Mouse (Mus musculus): ENCODE results near the gene Sc5d. TPM values are rescaled to one million over a fixed set of nuclear protein-coding genes. Genes with fewer than 3 reads are reported as not detected.

The Sc5d gene
- polyA plus RNA-seq, 1 experiment from 2014 or later, result 45.5 TPM

- Histone ChIP-seq H3K4me2 (no peak overlapping the region), H3K27ac (ENCODE audit: low read depth, low read length) (no peak overlapping the region), H3K4me1 (ENCODE audit: control insufficient read depth, insufficient read depth, low read length) (no peaks in the 10 kb centered on the region), H3K4me3 (ENCODE audit: low read depth, low read length) (no peak overlapping the region), H3K9me3 (replicated peaks; ENCODE audit: control insufficient read depth, low read length) (no peaks in the 10 kb centered on the region), H3K27me3 (ENCODE audit: control insufficient read depth, insufficient read depth, low read length) (no peaks in the 10 kb centered on the region), H3K9ac (ENCODE audit: low read depth, low read length) (no peak overlapping the region), H3K36me3 (ENCODE audit: control insufficient read depth, insufficient read depth, low read length) (no peaks in the 10 kb centered on the region)
- 77% methylated on average over 3 of the region's 3 CpGs for WGBS (ENCODE audit: insufficient replicate concordance)
- ATAC-seq (replicated peaks; ENCODE audit: insufficient number of reproducible peaks, low FRiP score, low TSS enrichment), result no peak
These were observed 6.6 kb upstream of the Sc5d start for GRCm38 (mm10) chr9:42270617-42271016.

DNA sequence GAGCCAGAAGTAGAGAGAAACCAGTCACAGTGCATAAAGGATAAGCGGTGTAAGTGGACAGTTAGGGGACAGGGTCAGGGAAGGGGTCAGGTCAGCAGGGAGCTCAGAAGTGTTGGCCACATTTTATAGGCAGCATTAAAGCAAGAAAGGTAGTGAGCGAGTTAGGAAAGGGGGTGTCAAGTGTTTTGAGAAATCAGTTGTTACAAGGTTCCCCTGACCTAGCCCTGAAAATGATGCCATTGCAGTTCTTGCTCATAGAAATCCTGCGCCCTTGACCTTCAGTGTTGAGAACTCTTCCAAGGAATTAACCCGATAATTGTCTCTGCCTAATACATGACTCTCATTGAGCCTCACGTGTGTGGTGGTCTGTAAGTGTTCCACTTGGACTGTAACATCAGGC is 6.0 kb upstream of the Sc5d start:
- no peak overlapping the region for H3K9ac ChIP-seq (ENCODE audit: low read depth, low read length)
- no peak overlapping the region for H3K4me2 ChIP-seq
- no peaks in the 10 kb centered on the region for H3K9me3 ChIP-seq (replicated peaks; ENCODE audit: control insufficient read depth, low read length)
- no peaks in the 10 kb centered on the region for H3K36me3 ChIP-seq (ENCODE audit: control insufficient read depth, insufficient read depth, low read length)
- H3K27me3 ChIP-seq (ENCODE audit: control insufficient read depth, insufficient read depth, low read length), result no peaks in the 10 kb centered on the region
- ATAC-seq (replicated peaks; ENCODE audit: insufficient number of reproducible peaks, low FRiP score, low TSS enrichment), result no peak
- no peak overlapping the region for H3K27ac ChIP-seq (ENCODE audit: low read depth, low read length)
- WGBS (ENCODE audit: insufficient replicate concordance), result 78% methylated on average over 5 of the region's 5 CpGs
- no peak overlapping the region for H3K4me3 ChIP-seq (ENCODE audit: low read depth, low read length)
- H3K4me1 ChIP-seq (ENCODE audit: control insufficient read depth, insufficient read depth, low read length), result no peaks in the 10 kb centered on the region

DNA sequence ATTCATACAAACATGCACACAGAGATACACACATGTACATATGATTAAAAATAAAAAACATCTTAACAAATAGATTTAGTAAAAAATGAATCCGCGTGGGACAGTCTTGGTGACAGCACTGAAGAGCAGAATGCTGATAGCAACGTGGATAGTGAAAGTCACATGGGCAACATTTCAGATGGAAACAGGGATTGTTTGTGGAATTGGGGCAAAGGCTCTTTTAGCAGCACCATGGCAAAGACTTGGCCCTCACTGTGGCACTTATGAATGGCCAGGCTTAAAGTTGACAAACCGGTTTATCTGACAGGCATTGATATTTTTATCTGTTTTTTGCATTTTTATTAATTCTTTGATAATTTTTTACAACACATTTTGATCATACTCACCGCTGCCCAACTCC is 4.3 kb upstream of the Sc5d start:
- no peak for ATAC-seq (replicated peaks; ENCODE audit: insufficient number of reproducible peaks, low FRiP score, low TSS enrichment)
- WGBS (ENCODE audit: insufficient replicate concordance), result 76% methylated on average over 5 of the region's 5 CpGs
- Histone ChIP-seq H3K9ac (ENCODE audit: low read depth, low read length) (no peak overlapping the region), H3K9me3 (replicated peaks; ENCODE audit: control insufficient read depth, low read length) (no peaks in the 10 kb centered on the region), H3K4me2 (no peak overlapping the region), H3K27ac (ENCODE audit: low read depth, low read length) (no peak overlapping the region), H3K4me3 (ENCODE audit: low read depth, low read length) (no peak overlapping the region), H3K36me3 (ENCODE audit: control insufficient read depth, insufficient read depth, low read length) (no peaks in the 10 kb centered on the region), H3K4me1 (ENCODE audit: control insufficient read depth, insufficient read depth, low read length) (peaks cover under 1% of the 10 kb centered on the region; the same call in 1 of the 2 replicates), H3K27me3 (ENCODE audit: control insufficient read depth, insufficient read depth, low read length) (no peaks in the 10 kb centered on the region)

DNA sequence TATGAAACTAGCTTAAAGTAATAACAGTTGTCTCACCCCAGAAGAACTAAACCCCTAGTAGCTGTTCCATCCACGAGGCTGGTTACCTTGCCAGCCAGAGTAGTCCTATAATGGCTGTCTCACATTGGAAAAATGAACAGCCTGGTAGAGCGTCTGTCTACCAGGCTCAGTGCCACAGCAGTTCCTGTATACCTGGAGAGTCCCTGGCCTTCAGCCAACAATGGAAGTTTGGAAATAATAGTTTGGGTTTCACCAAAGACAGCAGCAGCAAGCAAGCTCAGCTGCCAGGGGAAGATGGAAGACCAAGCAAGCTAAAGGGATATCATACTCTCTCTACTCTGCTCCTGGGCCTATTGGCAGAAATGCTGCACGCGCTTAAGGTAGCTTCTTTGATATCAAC is 1.3 kb upstream of the Sc5d start:
- no peaks in the 10 kb centered on the region for H3K36me3 ChIP-seq (ENCODE audit: control insufficient read depth, insufficient read depth, low read length)
- H3K4me3 ChIP-seq (ENCODE audit: low read depth, low read length), result no peak overlapping the region
- WGBS (ENCODE audit: insufficient replicate concordance), result 89% methylated on average over 4 of the region's 4 CpGs
- no peaks in the 10 kb centered on the region for H3K27me3 ChIP-seq (ENCODE audit: control insufficient read depth, insufficient read depth, low read length)
- H3K27ac ChIP-seq (ENCODE audit: low read depth, low read length), result no peak overlapping the region
- H3K9me3 ChIP-seq (replicated peaks; ENCODE audit: control insufficient read depth, low read length), result no peaks in the 10 kb centered on the region
- no peak overlapping the region for H3K4me2 ChIP-seq
- ATAC-seq (replicated peaks; ENCODE audit: insufficient number of reproducible peaks, low FRiP score, low TSS enrichment), result no peak
- no peak overlapping the region for H3K9ac ChIP-seq (ENCODE audit: low read depth, low read length)
- H3K4me1 ChIP-seq (ENCODE audit: control insufficient read depth, insufficient read depth, low read length), result peaks cover 4% of the 10 kb centered on the region; the same call in 1 of the 2 replicates

DNA sequence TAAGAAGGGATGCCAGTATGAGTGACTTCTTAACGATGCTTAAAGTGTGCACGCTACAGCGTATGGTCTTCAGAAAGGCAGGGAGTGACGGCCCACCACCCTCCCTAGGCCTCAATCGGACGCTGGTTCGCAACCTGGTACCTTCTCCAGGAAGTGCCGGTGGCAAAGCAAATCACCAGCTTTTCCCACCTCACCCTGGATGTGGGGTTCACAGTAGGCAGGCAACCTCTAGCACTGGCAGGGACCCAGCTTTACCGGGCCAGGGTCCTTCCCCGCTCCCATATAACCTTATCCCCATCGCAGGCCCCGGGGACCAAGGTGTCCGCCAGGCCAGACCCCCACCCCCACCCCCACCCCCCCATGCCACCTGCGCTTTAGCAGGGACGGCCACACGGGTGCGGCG is 346 bp downstream of the Sc5d start:
- Histone ChIP-seq H3K4me2 (peak overlapping the region; percentile 77), H3K27ac (ENCODE audit: low read depth, low read length) (no peak overlapping the region), H3K4me1 (ENCODE audit: control insufficient read depth, insufficient read depth, low read length) (peaks cover 4% of the 10 kb centered on the region; the same call in 1 of the 2 replicates), H3K27me3 (ENCODE audit: control insufficient read depth, insufficient read depth, low read length) (no peaks in the 10 kb centered on the region), H3K36me3 (ENCODE audit: control insufficient read depth, insufficient read depth, low read length) (no peaks in the 10 kb centered on the region; the same call in 1 of the 2 replicates), H3K9ac (ENCODE audit: low read depth, low read length) (peak overlapping the region; percentile 78), H3K9me3 (replicated peaks; ENCODE audit: control insufficient read depth, low read length) (no peaks in the 10 kb centered on the region), H3K4me3 (ENCODE audit: low read depth, low read length) (peak overlapping the region; percentile 73)
- peak; percentile 31; the same call in 1 of the 2 replicates for ATAC-seq (replicated peaks; ENCODE audit: insufficient number of reproducible peaks, low FRiP score, low TSS enrichment)
- under 1% methylated on average over 18 of the region's 18 CpGs for WGBS (ENCODE audit: insufficient replicate concordance)

- peaks cover 8% of the 10 kb centered on the region for H3K36me3 ChIP-seq (ENCODE audit: control insufficient read depth, insufficient read depth, low read length)
- H3K4me3 ChIP-seq (ENCODE audit: low read depth, low read length), result no peak overlapping the region
- H3K9me3 ChIP-seq (replicated peaks; ENCODE audit: control insufficient read depth, low read length), result no peaks in the 10 kb centered on the region
- WGBS (ENCODE audit: insufficient replicate concordance), result 91% methylated on average over 5 of the region's 5 CpGs
- H3K9ac ChIP-seq (ENCODE audit: low read depth, low read length), result no peak overlapping the region
- no peak overlapping the region for H3K27ac ChIP-seq (ENCODE audit: low read depth, low read length)
- H3K4me2 ChIP-seq, result no peak overlapping the region
- ATAC-seq (replicated peaks; ENCODE audit: insufficient number of reproducible peaks, low FRiP score, low TSS enrichment), result no peak
- peaks cover 4% of the 10 kb centered on the region; the same call in 1 of the 2 replicates for H3K4me1 ChIP-seq (ENCODE audit: control insufficient read depth, insufficient read depth, low read length)
- no peaks in the 10 kb centered on the region for H3K27me3 ChIP-seq (ENCODE audit: control insufficient read depth, insufficient read depth, low read length)
These were observed 3.6 kb downstream of the Sc5d start for GRCm38 (mm10) chr9:42260481-42260880.

GRCm38 (mm10) chr9:42249112-42249511 is 14.9 kb downstream of the Sc5d start:
- no peaks in the 10 kb centered on the region for H3K27me3 ChIP-seq (ENCODE audit: control insufficient read depth, insufficient read depth, low read length)
- 71% methylated on average over 6 of the region's 6 CpGs for WGBS (ENCODE audit: insufficient replicate concordance)
- no peak for ATAC-seq (replicated peaks; ENCODE audit: insufficient number of reproducible peaks, low FRiP score, low TSS enrichment)
- H3K9me3 ChIP-seq (replicated peaks; ENCODE audit: control insufficient read depth, low read length), result no peaks in the 10 kb centered on the region
- no peak overlapping the region for H3K4me3 ChIP-seq (ENCODE audit: low read depth, low read length)
- no peak overlapping the region for H3K9ac ChIP-seq (ENCODE audit: low read depth, low read length)
- H3K4me1 ChIP-seq (ENCODE audit: control insufficient read depth, insufficient read depth, low read length), result no peaks in the 10 kb centered on the region
- no peak overlapping the region for H3K4me2 ChIP-seq
- no peak overlapping the region for H3K27ac ChIP-seq (ENCODE audit: low read depth, low read length)
- no peaks in the 10 kb centered on the region for H3K36me3 ChIP-seq (ENCODE audit: control insufficient read depth, insufficient read depth, low read length)

DNA sequence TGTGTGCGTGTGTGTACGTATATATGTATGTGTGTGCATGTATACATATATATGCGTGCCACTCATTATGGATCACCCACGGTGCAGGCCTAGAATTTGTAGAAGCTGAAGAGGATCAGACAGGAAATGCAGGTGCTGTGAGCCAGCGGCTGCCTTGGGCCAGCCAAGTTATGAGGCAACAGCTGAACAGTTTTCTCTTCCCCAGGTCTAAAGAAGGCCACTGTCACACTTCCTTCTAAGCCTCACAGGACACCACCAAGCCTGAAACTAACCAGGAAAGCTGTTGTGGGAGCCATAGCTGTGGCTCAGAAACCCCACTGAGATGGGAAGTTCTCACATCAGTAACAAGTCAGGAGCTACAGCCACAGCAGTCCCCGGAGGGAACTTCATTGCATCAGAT is 17.4 kb downstream of the Sc5d start:
- ATAC-seq (replicated peaks; ENCODE audit: insufficient number of reproducible peaks, low FRiP score, low TSS enrichment), result no peak
- WGBS (ENCODE audit: insufficient replicate concordance), result 84% methylated on average over 6 of the region's 6 CpGs
- H3K27me3 ChIP-seq (ENCODE audit: control insufficient read depth, insufficient read depth, low read length), result no peaks in the 10 kb centered on the region
- H3K36me3 ChIP-seq (ENCODE audit: control insufficient read depth, insufficient read depth, low read length), result no peaks in the 10 kb centered on the region
- H3K4me2 ChIP-seq, result no peak overlapping the region
- no peaks in the 10 kb centered on the region for H3K4me1 ChIP-seq (ENCODE audit: control insufficient read depth, insufficient read depth, low read length)
- H3K27ac ChIP-seq (ENCODE audit: low read depth, low read length), result no peak overlapping the region
- H3K9ac ChIP-seq (ENCODE audit: low read depth, low read length), result no peak overlapping the region
- no peak overlapping the region for H3K4me3 ChIP-seq (ENCODE audit: low read depth, low read length)
- no peaks in the 10 kb centered on the region for H3K9me3 ChIP-seq (replicated peaks; ENCODE audit: control insufficient read depth, low read length)

DNA sequence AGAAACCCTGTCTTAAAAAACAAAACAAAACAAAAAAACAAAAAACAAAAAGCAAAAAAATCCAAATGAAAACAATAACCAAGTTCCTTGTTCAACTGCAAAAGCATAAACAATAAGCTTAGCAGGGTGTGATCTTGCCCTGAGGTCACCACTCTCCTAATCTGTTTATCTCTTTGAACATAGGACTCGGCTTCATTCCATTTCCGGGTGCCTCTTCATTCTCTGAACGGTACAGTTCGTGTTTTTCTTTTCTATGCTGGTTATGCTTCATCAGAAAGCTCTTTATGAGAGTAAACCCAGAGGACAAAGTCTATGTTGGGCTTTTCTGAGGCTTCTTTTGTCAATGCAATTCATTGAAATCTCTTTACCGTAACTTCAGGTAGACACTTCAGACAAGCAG is 19.9 kb downstream of the Sc5d start:
- Histone ChIP-seq H3K27me3 (ENCODE audit: control insufficient read depth, insufficient read depth, low read length) (no peaks in the 10 kb centered on the region), H3K27ac (ENCODE audit: low read depth, low read length) (no peak overlapping the region), H3K36me3 (ENCODE audit: control insufficient read depth, insufficient read depth, low read length) (no peaks in the 10 kb centered on the region), H3K9me3 (replicated peaks; ENCODE audit: control insufficient read depth, low read length) (no peaks in the 10 kb centered on the region), H3K4me3 (ENCODE audit: low read depth, low read length) (no peak overlapping the region), H3K4me2 (no peak overlapping the region), H3K4me1 (ENCODE audit: control insufficient read depth, insufficient read depth, low read length) (no peaks in the 10 kb centered on the region), H3K9ac (ENCODE audit: low read depth, low read length) (no peak overlapping the region)
- 70% methylated on average over 5 of the region's 5 CpGs for WGBS (ENCODE audit: insufficient replicate concordance)
- ATAC-seq (replicated peaks; ENCODE audit: insufficient number of reproducible peaks, low FRiP score, low TSS enrichment), result no peak
